Mouse (Mus musculus) hindbrain, embryonic 14.5 days (tissue): ENCODE measurements at regions not wholly inside any gene's neighbourhood (a gene's known extent, or its start where the extent isn't known, plus 50 kb on each side); places are given as distances from the start of the nearest gene placed in this dataset.

Experiments
- ATAC-seq: fragments of 200-750 bp; cut with Nextera tagmentation; 2 replicates; pipeline ENCODE4 v1.8.0; 2017; ENCODE audit warnings: moderate number of reproducible peaks, mild to moderate bottlenecking, moderate TSS enrichment, moderate library complexity; ENCODE audit not compliant: low FRiP score
- DNase-seq: peaks from one replicate; pipeline ENCODE4 v3.0.0-alpha.2; 2015; ENCODE audit warnings: low spot score
- H3K27ac ChIP-seq: fragments of 300-500 bp; sonication (generic); 2 replicates; pipeline ENCODE4 v1.5.1; 2014; ENCODE audit warnings: mild to moderate bottlenecking, moderate library complexity
- H3K27me3 ChIP-seq: fragments of 300-500 bp; sonication (generic); 2 replicates; pipeline ENCODE4 v1.6.1; 2014; ENCODE audit warnings: mild to moderate bottlenecking, low read length, mixed read lengths; ENCODE audit not compliant: control insufficient read depth, insufficient read depth
- H3K36me3 ChIP-seq: fragments of 300-500 bp; sonication (generic); replicated peaks from 2 replicates; pipeline ENCODE4 v1.6.1; 2014; ENCODE audit not compliant: control insufficient read depth, insufficient read depth
- H3K4me1 ChIP-seq: fragments of 300-500 bp; sonication (generic); replicated peaks from 2 replicates; pipeline ENCODE4 v1.6.1; 2014; ENCODE audit warnings: antibody characterized with exemption, low read length, mixed read lengths; ENCODE audit not compliant: control insufficient read depth, insufficient read depth
- H3K4me2 ChIP-seq: fragments of 300-500 bp; sonication (generic); replicated peaks from 2 replicates; pipeline ENCODE4 v1.6.1; 2014; ENCODE audit warnings: mild to moderate bottlenecking, moderate library complexity
- H3K4me3 ChIP-seq: fragments of 300-500 bp; sonication (generic); replicated peaks from 2 replicates; pipeline ENCODE4 v1.5.1; 2014; ENCODE audit warnings: mild to moderate bottlenecking, low read length
- H3K9ac ChIP-seq: fragments of 300-500 bp; sonication (generic); 2 replicates; pipeline ENCODE4 v1.6.1; 2014
- H3K9me3 ChIP-seq: fragments of 300-500 bp; sonication (generic); 2 replicates; pipeline ENCODE4 v1.6.1; 2016; ENCODE audit warnings: low read length; ENCODE audit not compliant: control insufficient read depth
- WGBS: fragments of 180-500 bp; shearing (Covaris S2); extraction: QIAGEN DNeasy Blood & Tissue Kit; methylation state at CpG from one replicate; pipeline ENCODE4 v1.1.7; 2014; 5-methylcytosine and 5-hydroxymethylcytosine counted together

- Histone ChIP-seq H3K4me3 (no peak overlapping the region), H3K4me1 (no peaks in the 10 kb centered on the region), H3K9me3 (no peaks in the 10 kb centered on the region), H3K9ac (no peak overlapping the region), H3K4me2 (no peak overlapping the region), H3K36me3 (no peaks in the 10 kb centered on the region), H3K27ac (no peak overlapping the region), H3K27me3 (no peaks in the 10 kb centered on the region)
- ATAC-seq (no peak), DNase-seq (no peak)
- WGBS, result 83% methylated on average over 2 of the region's 2 CpGs
These were observed 248.6 kb upstream of the Cxxc4 start for GRCm38 (mm10) chr3:133987681-133988080.

- H3K27me3 ChIP-seq, result no peaks in the 10 kb centered on the region
- DNase-seq (no peak), ATAC-seq (no peak)
- H3K4me3 ChIP-seq, result no peak overlapping the region
- WGBS, result 87% methylated on average over 2 of the region's 2 CpGs
- no peaks in the 10 kb centered on the region for H3K9me3 ChIP-seq
- H3K36me3 ChIP-seq, result no peaks in the 10 kb centered on the region
- H3K4me2 ChIP-seq, result no peak overlapping the region
- no peaks in the 10 kb centered on the region for H3K4me1 ChIP-seq
- H3K9ac ChIP-seq, result no peak overlapping the region
- H3K27ac ChIP-seq, result no peak overlapping the region
These were observed 242.3 kb upstream of the Cxxc4 start for GRCm38 (mm10) chr3:133993971-133994370.

GRCm38 (mm10) chr3:133999965-134000364, 236.3 kb upstream of the Cxxc4 start:
- no peaks in the 10 kb centered on the region for H3K4me1 ChIP-seq
- no peak overlapping the region for H3K27ac ChIP-seq
- H3K27me3 ChIP-seq, result no peaks in the 10 kb centered on the region
- H3K9me3 ChIP-seq, result no peaks in the 10 kb centered on the region
- ATAC-seq (no peak), DNase-seq (no peak)
- no peak overlapping the region for H3K4me2 ChIP-seq
- no peak overlapping the region for H3K9ac ChIP-seq
- H3K36me3 ChIP-seq, result no peaks in the 10 kb centered on the region
- H3K4me3 ChIP-seq, result no peak overlapping the region
- 88% methylated on average over 8 of the region's 8 CpGs for WGBS

DNA sequence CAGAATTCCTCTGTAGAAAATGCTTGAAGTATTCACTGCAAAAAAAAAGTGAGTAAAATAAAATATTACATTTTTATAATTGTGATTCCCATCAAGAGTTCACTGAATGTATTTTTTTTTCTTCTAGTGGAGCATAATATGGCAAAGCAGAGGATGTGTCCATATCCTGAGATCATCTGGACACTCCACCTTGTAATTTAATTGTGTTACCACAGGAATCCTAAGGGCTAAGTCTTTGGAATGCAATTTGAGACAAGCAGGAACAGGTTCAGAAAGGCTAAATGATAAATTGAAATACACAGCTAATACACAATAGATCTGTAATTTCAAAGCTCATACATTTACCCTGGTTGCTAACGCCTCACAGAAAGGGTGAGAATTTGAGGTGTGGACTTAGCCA, 235.7 kb upstream of the Cxxc4 start:
- 81% methylated on average over 1 of the region's 1 CpGs for WGBS
- Histone ChIP-seq H3K4me3 (no peak overlapping the region), H3K4me2 (no peak overlapping the region), H3K9ac (no peak overlapping the region), H3K27me3 (no peaks in the 10 kb centered on the region), H3K9me3 (no peaks in the 10 kb centered on the region), H3K4me1 (no peaks in the 10 kb centered on the region), H3K36me3 (no peaks in the 10 kb centered on the region), H3K27ac (no peak overlapping the region)
- DNase-seq, result no peak
- no peak for ATAC-seq

DNA sequence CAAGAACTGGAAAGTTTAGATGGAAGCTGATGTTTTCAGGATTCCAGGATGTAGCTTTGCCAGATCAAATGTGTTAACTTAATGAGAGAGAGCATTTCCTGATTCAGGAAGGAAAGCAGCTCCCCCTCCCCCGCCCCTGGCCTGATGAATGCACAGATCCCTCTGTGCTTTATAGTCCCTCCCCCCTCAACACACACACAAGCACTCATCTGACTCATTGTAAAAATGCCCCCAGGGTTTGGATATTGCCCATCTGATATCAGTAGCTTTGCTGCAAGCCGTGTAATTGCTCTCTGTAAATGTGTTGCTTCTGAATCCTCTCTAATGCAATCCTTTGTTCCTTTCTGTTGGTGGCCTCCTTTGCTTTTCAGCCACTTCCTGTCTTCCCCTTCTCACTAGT, 221.5 kb upstream of the Cxxc4 start:
- WGBS, result 49% methylated on average over 2 of the region's 2 CpGs
- Histone ChIP-seq H3K4me3 (no peak overlapping the region), H3K27ac (no peak overlapping the region), H3K9me3 (no peaks in the 10 kb centered on the region), H3K36me3 (no peaks in the 10 kb centered on the region), H3K27me3 (no peaks in the 10 kb centered on the region), H3K4me2 (no peak overlapping the region), H3K4me1 (no peaks in the 10 kb centered on the region), H3K9ac (no peak overlapping the region)
- ATAC-seq, result peak; percentile 59; the same call in 1 of the 2 replicates
- DNase-seq, result peak; percentile 27

DNA sequence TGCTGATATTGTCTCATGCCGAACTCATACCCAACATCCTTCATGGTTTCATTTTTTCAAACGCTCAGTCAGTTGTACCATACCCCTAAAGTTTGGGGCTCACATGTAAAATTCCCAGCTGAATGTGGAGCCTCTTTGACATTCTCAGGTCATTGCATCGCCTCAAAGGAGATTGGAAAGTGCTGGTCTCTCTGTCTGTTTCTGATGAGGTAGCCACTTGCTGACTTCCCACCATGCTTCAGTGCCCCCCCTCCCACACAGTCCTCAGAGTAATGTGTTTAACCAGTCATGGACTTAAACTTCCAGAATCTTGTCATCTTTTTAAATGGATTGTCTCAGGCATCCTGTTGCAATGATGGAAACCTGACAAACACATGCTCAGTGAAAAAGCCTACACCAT, 220.9 kb upstream of the Cxxc4 start:
- Histone ChIP-seq H3K9me3 (no peaks in the 10 kb centered on the region), H3K9ac (no peak overlapping the region), H3K4me2 (no peak overlapping the region), H3K4me1 (no peaks in the 10 kb centered on the region), H3K27ac (no peak overlapping the region), H3K36me3 (no peaks in the 10 kb centered on the region), H3K27me3 (no peaks in the 10 kb centered on the region), H3K4me3 (no peak overlapping the region)
- WGBS, result 82% methylated on average over 3 of the region's 3 CpGs
- no peak for DNase-seq
- ATAC-seq, result no peak

GRCm38 (mm10) chr3:134033862-134034261, 202.4 kb upstream of the Cxxc4 start:
- no peak overlapping the region for H3K27ac ChIP-seq
- ATAC-seq (no peak), DNase-seq (no peak)
- no peak overlapping the region for H3K4me2 ChIP-seq
- no peaks in the 10 kb centered on the region for H3K9me3 ChIP-seq
- no peak overlapping the region for H3K9ac ChIP-seq
- no peaks in the 10 kb centered on the region for H3K27me3 ChIP-seq
- H3K4me1 ChIP-seq, result no peaks in the 10 kb centered on the region
- H3K4me3 ChIP-seq, result no peak overlapping the region
- no peaks in the 10 kb centered on the region for H3K36me3 ChIP-seq
- WGBS, result 74% methylated on average over 5 of the region's 5 CpGs

DNA sequence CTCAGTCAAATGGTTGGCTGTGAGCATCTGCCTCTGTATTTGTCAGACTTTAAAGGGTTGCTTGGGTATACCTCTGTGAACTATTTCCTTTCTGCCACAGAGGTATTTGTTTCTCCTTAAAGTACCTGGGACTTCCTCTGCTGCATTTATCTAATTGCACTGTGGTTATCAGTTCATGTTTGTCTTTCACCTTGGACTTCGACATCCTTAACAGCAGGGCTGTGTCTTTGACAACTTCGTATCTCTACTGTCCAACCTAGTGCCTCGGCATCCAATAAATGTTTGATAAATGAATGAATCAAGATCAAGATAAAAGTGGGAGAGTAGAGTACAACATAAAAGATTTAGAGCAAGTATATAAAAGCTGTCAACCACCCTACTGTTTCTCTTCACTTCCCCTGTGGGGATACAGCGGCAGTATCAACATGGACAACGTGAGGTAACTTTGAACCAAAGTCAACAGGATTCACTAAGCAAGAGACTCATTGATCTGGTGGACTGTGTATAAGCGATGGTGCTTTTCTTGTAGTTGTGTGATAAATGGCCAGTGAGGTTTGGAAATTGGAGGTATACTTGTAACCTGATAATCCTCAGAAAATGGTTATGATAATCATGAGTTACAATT, 199.9 kb upstream of the Cxxc4 start:
- Histone ChIP-seq H3K36me3 (no peaks in the 10 kb centered on the region), H3K27ac (no peak overlapping the region), H3K9ac (no peak overlapping the region), H3K27me3 (no peaks in the 10 kb centered on the region), H3K4me2 (no peak overlapping the region), H3K4me3 (no peak overlapping the region), H3K4me1 (no peaks in the 10 kb centered on the region), H3K9me3 (no peaks in the 10 kb centered on the region)
- no peak for DNase-seq
- 94% methylated on average over 6 of the region's 6 CpGs for WGBS
- ATAC-seq, result no peak

DNA sequence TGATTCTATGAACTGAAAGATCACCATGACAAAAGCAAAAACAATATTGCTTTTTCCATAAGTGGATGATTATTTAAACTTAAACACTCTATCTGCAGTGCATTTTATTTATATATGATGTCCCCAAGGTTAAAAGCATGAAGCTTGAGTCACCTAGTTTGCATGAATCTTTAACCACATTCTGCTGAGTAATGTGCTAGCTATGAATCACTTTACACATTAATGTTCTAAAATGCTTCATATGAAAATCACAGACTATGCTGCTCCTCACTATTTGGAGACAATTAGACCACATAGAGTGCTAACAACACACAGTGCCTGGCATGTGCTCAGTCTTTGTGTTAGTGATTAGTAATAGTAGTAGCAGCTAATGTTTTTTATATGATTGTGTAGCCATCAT, 185.6 kb upstream of the Cxxc4 start:
- no peaks in the 10 kb centered on the region for H3K9me3 ChIP-seq
- no peaks in the 10 kb centered on the region for H3K27me3 ChIP-seq
- H3K36me3 ChIP-seq, result no peaks in the 10 kb centered on the region
- H3K4me1 ChIP-seq, result no peaks in the 10 kb centered on the region
- H3K9ac ChIP-seq, result no peak overlapping the region
- H3K27ac ChIP-seq, result no peak overlapping the region
- ATAC-seq (no peak), DNase-seq (no peak)
- H3K4me2 ChIP-seq, result no peak overlapping the region
- no peak overlapping the region for H3K4me3 ChIP-seq

GRCm38 (mm10) chr3:134082461-134082860, 153.8 kb upstream of the Cxxc4 start:
- H3K4me3 ChIP-seq, result no peak overlapping the region
- no peaks in the 10 kb centered on the region for H3K4me1 ChIP-seq
- H3K9me3 ChIP-seq, result no peaks in the 10 kb centered on the region
- ATAC-seq (no peak), DNase-seq (no peak)
- no peaks in the 10 kb centered on the region for H3K36me3 ChIP-seq
- H3K27ac ChIP-seq, result no peak overlapping the region
- H3K4me2 ChIP-seq, result no peak overlapping the region
- no peaks in the 10 kb centered on the region for H3K27me3 ChIP-seq
- no peak overlapping the region for H3K9ac ChIP-seq
- WGBS, result 85% methylated on average over 1 of the region's 1 CpGs
